Mouse (Mus musculus): ENCODE data around the gene Trim21.

DNA sequence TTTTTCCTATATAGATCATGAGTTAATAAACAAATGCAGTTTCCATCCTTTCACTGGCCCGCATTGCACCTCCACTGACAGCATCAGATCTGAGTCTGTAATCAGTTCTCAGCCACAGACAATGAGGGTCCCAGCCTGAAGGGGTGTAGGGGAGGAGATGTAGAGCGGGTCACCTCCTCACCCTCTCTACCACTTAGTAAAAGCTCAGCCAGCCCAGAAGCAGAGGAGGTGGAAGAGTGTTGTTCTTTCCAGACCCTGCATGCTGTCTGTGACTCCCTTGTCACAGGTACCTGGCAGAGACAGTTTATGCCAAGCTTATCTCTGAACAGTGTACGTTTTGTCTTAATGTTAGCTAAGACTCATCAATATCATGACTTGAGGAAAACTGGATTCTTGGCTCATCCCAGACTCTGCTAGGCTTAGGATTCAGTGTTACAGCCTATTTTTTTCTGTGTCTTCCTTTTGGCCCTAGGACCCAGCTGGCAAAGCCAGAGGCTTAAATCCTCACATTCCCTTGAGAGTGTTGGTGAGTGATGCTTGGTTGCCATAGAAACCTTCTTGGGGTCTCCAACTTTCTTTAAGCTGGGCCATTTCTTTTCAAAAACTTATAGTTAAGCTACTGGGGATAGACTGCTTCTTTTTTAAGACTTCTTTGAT lies 8.0 kb upstream of the Trim21 start:
- no peak for TF ChIP-seq POLR2A (IDR thresholded peaks at IDR 0.05; ENCODE audit: borderline replicate concordance, low read depth, low read length)
- TF ChIP-seq CTCF (IDR thresholded peaks at IDR 0.05; ENCODE audit: low read depth, low read length) = no peak
